23 mouse cellular contexts compared by ENCODE assay signal in the genomic region with DNA sequence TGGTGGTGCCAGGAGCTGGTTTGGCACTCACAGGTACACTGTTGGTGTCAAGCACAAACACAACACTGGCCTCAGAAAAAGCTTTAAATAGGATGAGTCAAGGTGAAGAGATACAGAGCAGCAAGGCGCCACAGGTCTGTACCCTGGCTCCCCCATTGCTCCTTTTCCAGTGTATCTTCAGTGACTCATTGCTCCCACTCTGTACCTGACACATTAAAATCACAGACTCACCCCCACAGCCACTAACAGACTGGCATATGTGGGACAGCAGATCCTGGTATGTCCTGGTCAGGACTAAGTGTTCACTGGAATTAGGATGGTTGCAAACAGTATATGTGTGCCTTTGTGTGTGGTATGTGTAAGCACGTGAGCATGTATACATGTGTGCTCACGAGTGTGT.
DNase-seq lines count a peak whose midpoint lies in the region; ATAC-seq and TF ChIP-seq lines count a peak whose summit lies in the region.
"Had no signal": no experiment of that assay in that cellular context is flagged by ENCODE, and none has a peak within 500 bp of the region (broad histone marks: within the 10 kb centered on the region; RNA-seq: fewer than 3 reads in every experiment).

No protein-coding gene starts in this region.

- no peak overlapping the region for H3K9ac ChIP-seq in heart, adult 2 months (ENCODE audit: low read depth, low read length)
- no peak overlapping the region for H3K9ac ChIP-seq in heart, embryonic 14.5 days (ENCODE audit: low read length)
- H3K9ac ChIP-seq: embryonic facial prominence, embryonic 15.5 days; hindbrain, embryonic 14.5 days; intestine, embryonic 15.5 days had no signal

- no peaks in the 10 kb centered on the region for H3K79me2 ChIP-seq in heart, adult 2 months (replicated peaks; ENCODE audit: control insufficient read depth, insufficient read depth, low read length)

- H3K36me3 ChIP-seq in heart, embryonic 10.5 days: no peaks in the 10 kb centered on the region
- H3K36me3 ChIP-seq in heart, adult 2 months (ENCODE audit: control insufficient read depth, insufficient read depth, low read length): no peaks in the 10 kb centered on the region
- no peaks in the 10 kb centered on the region for H3K36me3 ChIP-seq in heart, embryonic 14.5 days (ENCODE audit: control insufficient read depth, insufficient read depth, low read length)
- H3K36me3 ChIP-seq: embryonic facial prominence, embryonic 15.5 days; forebrain, embryonic 10.5 days; G1E; hindbrain, embryonic 10.5 days; intestine, embryonic 15.5 days had no signal

- no peak for DNase-seq in heart, embryonic 10.5 days (ENCODE audit: low spot score)
- DNase-seq in heart, adult 2 months: no peak
- DNase-seq in heart, adult 11 months: no peak
- peak; percentile 8 to 16 for DNase-seq in right cerebral cortex, postnatal 36 days (ENCODE audit: low spot score in 2 of 2)
- no peak for DNase-seq in right cerebral cortex, postnatal 25 days
- DNase-seq in urinary bladder, postnatal 14 days (ENCODE audit: low spot score): no peak
- DNase-seq: adrenal gland, adult 8-10 months; adrenal gland, postnatal 36 days; cerebellum, adult 11 months; cerebellum, adult 8-10 months; cerebellum, postnatal 14 days; embryo, embryonic 11 days; gastrocnemius, postnatal 10 days; kidney, adult 18-20 months had no signal

- H3K27me3 ChIP-seq in heart, embryonic 10.5 days (ENCODE audit: insufficient read depth, poor library complexity, severe bottlenecking): no peaks in the 10 kb centered on the region
- no peaks in the 10 kb centered on the region for H3K27me3 ChIP-seq in heart, adult 2 months (ENCODE audit: control insufficient read depth, insufficient read depth, low read length)
- H3K27me3 ChIP-seq in heart, embryonic 14.5 days (ENCODE audit: control insufficient read depth, insufficient read depth, low read length): no peaks in the 10 kb centered on the region
- H3K27me3 ChIP-seq: embryonic facial prominence, embryonic 15.5 days; intestine, embryonic 15.5 days had no signal

- no peaks in the 10 kb centered on the region for H3K9me3 ChIP-seq in heart, embryonic 10.5 days
- H3K9me3 ChIP-seq in heart, embryonic 14.5 days (ENCODE audit: control insufficient read depth, low read length): no peaks in the 10 kb centered on the region
- H3K9me3 ChIP-seq: embryonic facial prominence, embryonic 15.5 days; forebrain, embryonic 10.5 days; G1E; hindbrain, embryonic 10.5 days; intestine, embryonic 15.5 days had no signal

- ATAC-seq in heart, embryonic 14.5 days (ENCODE audit: insufficient number of reproducible peaks, insufficient read depth, low FRiP score, low read depth): no peak
- ATAC-seq: forebrain, embryonic 14.5 days; intestine, embryonic 15.5 days had no signal

- TF ChIP-seq POLR2A in heart, adult 2 months (IDR thresholded peaks at IDR 0.05; ENCODE audit: insufficient read depth, low read depth, low read length): no peak

- no peak for TF ChIP-seq EP300 in heart, adult 2 months (IDR thresholded peaks at IDR 0.05; ENCODE audit: insufficient read depth, low read depth, low read length)

- H3K4me2 ChIP-seq in heart, embryonic 14.5 days (ENCODE audit: low read length): peak overlapping the region; percentile 18; the same call in 1 of the 2 replicates
- H3K4me2 ChIP-seq: embryonic facial prominence, embryonic 15.5 days; hindbrain, embryonic 14.5 days; intestine, embryonic 15.5 days had no signal

- no peak overlapping the region for H3K4me3 ChIP-seq in heart, embryonic 10.5 days
- H3K4me3 ChIP-seq in heart, adult 2 months: no peak overlapping the region
- H3K4me3 ChIP-seq in heart, embryonic 14.5 days (ENCODE audit: control insufficient read depth in 1 of 2, insufficient read depth in 1 of 2, low read depth in 1 of 2, low read length in 2 of 2): no peak overlapping the region
- H3K4me3 ChIP-seq: embryonic facial prominence, embryonic 15.5 days; erythroblast, embryonic 14.5 days; forebrain, embryonic 10.5 days; hindbrain, embryonic 10.5 days; intestine, embryonic 15.5 days had no signal

- H3K4me1 ChIP-seq in heart, embryonic 10.5 days: peaks cover 29% of the 10 kb centered on the region
- no peaks in the 10 kb centered on the region for H3K4me1 ChIP-seq in heart, adult 2 months (ENCODE audit: control insufficient read depth, insufficient read depth, low read length)
- H3K4me1 ChIP-seq in heart, embryonic 14.5 days (ENCODE audit: control insufficient read depth in 2 of 2, insufficient read depth in 2 of 2, low read length in 2 of 2): peaks cover 11 to 31% of the 10 kb centered on the region in 2 experiments
- H3K4me1 ChIP-seq: embryonic facial prominence, embryonic 15.5 days; forebrain, embryonic 10.5 days; intestine, embryonic 15.5 days had no signal

- H3K27ac ChIP-seq in heart, embryonic 10.5 days: peak overlapping the region; percentile 79; the same call in 1 of the 2 replicates
- H3K27ac ChIP-seq in heart, adult 2 months: no peak overlapping the region
- no peak overlapping the region for H3K27ac ChIP-seq in heart, embryonic 14.5 days (replicated peaks in 1 of 2; ENCODE audit: control insufficient read depth in 1 of 2, insufficient read depth in 1 of 2, low read depth in 2 of 2, low read length in 2 of 2)
- H3K27ac ChIP-seq: embryonic facial prominence, embryonic 15.5 days; forebrain, embryonic 10.5 days; hindbrain, embryonic 14.5 days; intestine, embryonic 15.5 days had no signal

- TF ChIP-seq CTCF in heart, adult 2 months (IDR thresholded peaks at IDR 0.05): no peak

- intact Hi-C loops in heart, adult 2 months (cut with DNase I): no loop called here

- WGBS in heart, embryonic 10.5 days: 75% methylated on average over 3 of the region's 3 CpGs
- WGBS in heart, adult 2 months: 78% methylated on average over 3 of the region's 3 CpGs
- WGBS in heart, embryonic 14.5 days: 74% methylated on average over 3 of the region's 3 CpGs

Comparison
In these comparisons a context has a peak if more than half of its experiments do, and no peak if none do; other contexts are left out.
1. DNase-seq: peak in right cerebral cortex, postnatal 36 days (2 of 2); none in heart, embryonic 10.5 days (single experiment), heart, adult 2 months (0 of 2), heart, adult 11 months (single experiment), right cerebral cortex, postnatal 25 days (single experiment) and urinary bladder, postnatal 14 days (single experiment).